Mouse (Mus musculus): Measurements from ENCODE around the gene Dnaaf2. TPM values are rescaled to one million over a fixed set of nuclear protein-coding genes. Genes with fewer than 3 reads are reported as not detected.

The Dnaaf2 gene
- polyA plus RNA-seq (2014; fragmentation: Nextera tagmentation; extraction: Ambion mirVana) = 8.6 and 10.5 TPM in 2 replicates

DNA sequence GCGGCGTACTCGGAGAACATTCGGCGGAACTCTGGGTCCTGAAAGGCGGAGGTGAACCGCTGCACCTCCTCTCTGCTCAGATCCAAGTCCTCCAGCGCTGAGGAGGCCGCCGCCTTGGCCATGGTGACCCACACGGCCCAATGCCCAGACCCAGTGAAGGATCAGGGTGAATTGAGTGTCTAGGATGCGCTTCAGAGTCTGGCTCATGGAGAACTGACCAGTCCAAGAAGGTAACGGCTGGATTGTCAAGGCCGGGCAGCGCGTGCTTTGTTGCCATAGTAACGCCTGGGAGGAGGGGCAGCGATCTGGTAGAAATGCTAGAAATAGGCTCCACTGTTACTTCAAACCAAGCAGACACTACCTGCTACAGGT, at the start of gene Dnaaf2:
Gene Dnaaf2, minus strand, starts transcription at position 266 of the 372 bp plus-strand sequence.
- Histone ChIP-seq H3K9ac (ENCODE audit: low read depth, low read length) (peak within 1 kb of the TSS; percentile 77), H3K36me3 (ENCODE audit: control insufficient read depth, insufficient read depth, low read length) (peaks cover 29% of the 10 kb centered on the region), H3K4me3 (ENCODE audit: low read length) (peak within 1 kb of the TSS; percentile 73), H3K4me2 (replicated peaks; ENCODE audit: low read depth, low read length) (peak within 1 kb of the TSS; percentile 82), H3K9me3 (ENCODE audit: control insufficient read depth, low read length) (no peaks in the 10 kb centered on the region), H3K27ac (ENCODE audit: low read depth, low read length) (peak within 1 kb of the TSS; percentile 45; the same call in 1 of the 2 replicates), H3K27me3 (ENCODE audit: control insufficient read depth, insufficient read depth, low read length) (no peaks in the 10 kb centered on the region), H3K4me1 (ENCODE audit: control insufficient read depth, insufficient read depth, low read length) (peaks cover 21% of the 10 kb centered on the region)
- ATAC-seq (ENCODE audit: low FRiP score, low TSS enrichment) = peak; percentile 66
- WGBS = under 1% methylated on average over 18 of the region's 18 CpGs

DNA sequence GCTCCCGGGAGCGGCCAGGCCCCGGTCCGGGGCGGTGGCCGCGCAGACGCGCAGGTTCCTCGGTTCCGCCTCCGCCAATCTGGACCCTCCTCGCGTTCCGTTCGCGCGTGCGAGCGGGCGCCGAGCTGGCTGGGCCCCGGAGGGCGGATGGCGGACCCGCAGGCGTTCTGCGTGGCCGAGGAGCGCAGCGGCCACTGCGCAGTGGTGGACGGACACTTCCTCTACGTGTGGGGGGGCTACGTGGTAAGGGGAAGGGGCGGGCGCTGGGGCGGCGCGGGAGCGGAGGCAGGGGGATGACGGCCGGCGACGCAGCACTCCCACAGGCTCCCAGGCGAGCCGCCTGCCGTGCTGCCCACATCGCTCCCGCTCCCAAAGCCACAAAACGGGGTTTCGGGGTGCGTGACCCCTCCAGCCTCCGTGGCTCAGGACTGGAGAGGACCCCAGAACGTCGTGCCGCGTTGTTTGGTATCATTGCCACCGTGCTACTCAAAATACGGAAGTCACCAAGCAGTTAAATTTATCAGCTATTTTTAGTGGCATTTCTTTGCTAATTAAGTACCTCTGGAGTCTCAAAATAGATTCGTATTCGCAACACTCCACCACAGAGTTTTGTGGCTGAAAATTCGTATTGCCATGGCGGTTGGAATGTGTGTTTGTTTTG, 43.7 kb upstream of the Dnaaf2 start:
- 1% methylated on average over 57 of the region's 64 CpGs for WGBS

DNA sequence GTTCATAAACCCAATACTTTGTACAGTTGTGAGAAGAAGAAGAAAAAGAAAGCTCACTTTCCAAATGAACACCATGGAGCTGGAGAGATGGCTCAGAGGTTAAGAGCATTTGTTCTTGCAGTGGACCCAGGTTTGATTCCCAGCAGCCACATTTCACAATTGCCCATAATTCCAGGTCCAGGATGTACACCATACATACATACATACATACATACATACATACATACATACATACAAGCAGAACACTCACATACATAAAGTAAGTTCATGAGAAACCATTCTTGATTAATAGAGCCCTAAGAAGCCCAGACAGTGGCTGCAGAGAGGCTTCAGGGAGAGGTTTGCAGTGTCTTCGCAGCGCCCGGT, 43.2 kb upstream of the Dnaaf2 start:
- ATAC-seq (ENCODE audit: low FRiP score, low TSS enrichment) = no peak; the same call in 1 of the 2 replicates
- WGBS = 0% methylated on average over 3 of the region's 3 CpGs
- Histone ChIP-seq H3K9me3 (ENCODE audit: control insufficient read depth, low read length) (no peaks in the 10 kb centered on the region), H3K36me3 (ENCODE audit: control insufficient read depth, insufficient read depth, low read length) (no peaks in the 10 kb centered on the region), H3K27ac (ENCODE audit: low read depth, low read length) (peak overlapping the region; percentile 64; the same call in 1 of the 2 replicates), H3K27me3 (ENCODE audit: control insufficient read depth, insufficient read depth, low read length) (no peaks in the 10 kb centered on the region), H3K4me3 (ENCODE audit: low read length) (peak overlapping the region; percentile 70), H3K9ac (ENCODE audit: low read depth, low read length) (peak overlapping the region; percentile 85), H3K4me1 (ENCODE audit: control insufficient read depth, insufficient read depth, low read length) (peaks cover 9% of the 10 kb centered on the region; the same call in 1 of the 2 replicates), H3K4me2 (replicated peaks; ENCODE audit: low read depth, low read length) (peak overlapping the region; percentile 65)

More for the DNA sequence above, 43.7 kb upstream of the Dnaaf2 start:
- Histone ChIP-seq H3K27me3 (ENCODE audit: control insufficient read depth, insufficient read depth, low read length) (no peaks in the 10 kb centered on the region), H3K36me3 (ENCODE audit: control insufficient read depth, insufficient read depth, low read length) (no peaks in the 10 kb centered on the region), H3K4me3 (ENCODE audit: low read length) (peak overlapping the region; percentile 70), H3K4me1 (ENCODE audit: control insufficient read depth, insufficient read depth, low read length) (peaks cover 9% of the 10 kb centered on the region; the same call in 1 of the 2 replicates), H3K9me3 (ENCODE audit: control insufficient read depth, low read length) (no peaks in the 10 kb centered on the region), H3K27ac (ENCODE audit: low read depth, low read length) (peak overlapping the region; percentile 64; the same call in 1 of the 2 replicates), H3K4me2 (replicated peaks; ENCODE audit: low read depth, low read length) (peak overlapping the region; percentile 65), H3K9ac (ENCODE audit: low read depth, low read length) (peak overlapping the region; percentile 85)
- peak; percentile 97 for ATAC-seq (ENCODE audit: low FRiP score, low TSS enrichment)

DNA sequence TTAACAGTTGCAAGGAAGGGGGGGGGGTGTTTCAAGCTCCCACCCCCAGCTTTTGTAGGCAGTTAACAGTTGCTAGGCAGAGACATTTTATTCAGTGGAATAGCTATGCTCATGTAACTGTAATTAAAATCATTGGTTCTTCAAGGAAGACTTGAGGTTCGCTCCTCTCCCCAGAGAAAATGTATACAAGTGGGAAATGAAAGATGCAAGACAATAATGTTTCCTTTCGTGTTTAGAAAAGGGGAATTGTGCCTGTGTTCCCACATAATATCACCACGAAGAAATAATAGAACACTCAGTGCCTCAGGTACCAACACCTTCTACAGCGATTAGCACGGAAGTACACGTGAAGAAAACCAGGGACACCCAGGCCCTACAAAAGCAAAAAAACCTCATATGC, 42.6 kb upstream of the Dnaaf2 start, which contains the start of gene Klhdc1:
Gene Klhdc1, plus strand, starts transcription at position 301 of the 400 bp plus-strand sequence.
- Histone ChIP-seq H3K27me3 (ENCODE audit: control insufficient read depth, insufficient read depth, low read length) (no peaks in the 10 kb centered on the region), H3K27ac (ENCODE audit: low read depth, low read length) (peak within 1 kb of the TSS; percentile 64; the same call in 1 of the 2 replicates), H3K4me3 (ENCODE audit: low read length) (peak within 1 kb of the TSS; percentile 70), H3K36me3 (ENCODE audit: control insufficient read depth, insufficient read depth, low read length) (no peaks in the 10 kb centered on the region), H3K9ac (ENCODE audit: low read depth, low read length) (peak within 1 kb of the TSS; percentile 85), H3K4me2 (replicated peaks; ENCODE audit: low read depth, low read length) (peak within 1 kb of the TSS; percentile 65), H3K9me3 (ENCODE audit: control insufficient read depth, low read length) (no peaks in the 10 kb centered on the region), H3K4me1 (ENCODE audit: control insufficient read depth, insufficient read depth, low read length) (peaks cover 9% of the 10 kb centered on the region; the same call in 1 of the 2 replicates)
- ATAC-seq (ENCODE audit: low FRiP score, low TSS enrichment) = no peak
- 74% methylated on average over 6 of the region's 6 CpGs for WGBS

DNA sequence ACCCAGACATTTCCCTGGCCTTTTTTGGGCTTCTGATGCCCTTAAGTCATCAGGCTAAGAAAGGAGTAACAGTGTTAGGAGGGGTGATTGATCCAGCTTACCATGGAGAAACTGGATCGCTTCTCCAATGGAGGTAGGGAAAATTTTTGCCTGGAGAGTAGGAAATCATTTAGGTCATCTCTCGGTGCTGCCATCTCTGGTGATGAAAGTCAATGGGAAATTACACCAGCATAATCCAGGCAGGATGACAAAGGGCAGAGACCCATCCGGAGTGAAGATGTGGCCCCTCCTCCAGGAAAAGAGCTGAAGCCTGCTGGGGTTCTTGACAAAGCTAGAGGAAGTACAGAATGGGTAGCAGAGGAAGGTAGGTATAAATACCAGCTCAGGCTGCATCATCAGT, 40.1 kb upstream of the Dnaaf2 start:
- Histone ChIP-seq H3K9ac (ENCODE audit: low read depth, low read length) (no peak overlapping the region), H3K4me3 (ENCODE audit: low read length) (no peak overlapping the region), H3K36me3 (ENCODE audit: control insufficient read depth, insufficient read depth, low read length) (no peaks in the 10 kb centered on the region), H3K27me3 (ENCODE audit: control insufficient read depth, insufficient read depth, low read length) (no peaks in the 10 kb centered on the region), H3K4me1 (ENCODE audit: control insufficient read depth, insufficient read depth, low read length) (peaks cover 9% of the 10 kb centered on the region; the same call in 1 of the 2 replicates), H3K27ac (ENCODE audit: low read depth, low read length) (no peak overlapping the region), H3K9me3 (ENCODE audit: control insufficient read depth, low read length) (no peaks in the 10 kb centered on the region), H3K4me2 (replicated peaks; ENCODE audit: low read depth, low read length) (no peak overlapping the region)
- no peak for ATAC-seq (ENCODE audit: low FRiP score, low TSS enrichment)
- 46% methylated on average over 3 of the region's 3 CpGs for WGBS

DNA sequence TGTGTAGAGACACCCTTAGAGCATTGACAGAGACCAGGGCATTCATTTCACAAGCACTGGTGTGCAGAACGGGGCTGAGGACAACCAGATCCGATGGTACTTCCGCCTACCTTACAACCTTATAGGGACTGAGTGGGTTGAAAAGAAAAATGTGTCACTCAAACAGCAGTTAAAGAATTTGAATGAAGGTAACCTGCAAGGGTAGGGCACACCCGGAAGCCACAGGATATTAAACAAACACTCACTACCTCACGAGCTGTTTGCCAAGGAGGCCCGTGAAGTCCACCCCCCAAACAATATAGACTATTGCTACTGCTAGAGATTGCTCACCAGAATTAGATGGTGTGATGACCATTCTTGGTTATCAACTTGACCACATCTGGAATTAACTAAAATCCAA, 37.6 kb upstream of the Dnaaf2 start:
- no peak for ATAC-seq (ENCODE audit: low FRiP score, low TSS enrichment)
- no peak overlapping the region for H3K4me3 ChIP-seq (ENCODE audit: low read length)

DNA sequence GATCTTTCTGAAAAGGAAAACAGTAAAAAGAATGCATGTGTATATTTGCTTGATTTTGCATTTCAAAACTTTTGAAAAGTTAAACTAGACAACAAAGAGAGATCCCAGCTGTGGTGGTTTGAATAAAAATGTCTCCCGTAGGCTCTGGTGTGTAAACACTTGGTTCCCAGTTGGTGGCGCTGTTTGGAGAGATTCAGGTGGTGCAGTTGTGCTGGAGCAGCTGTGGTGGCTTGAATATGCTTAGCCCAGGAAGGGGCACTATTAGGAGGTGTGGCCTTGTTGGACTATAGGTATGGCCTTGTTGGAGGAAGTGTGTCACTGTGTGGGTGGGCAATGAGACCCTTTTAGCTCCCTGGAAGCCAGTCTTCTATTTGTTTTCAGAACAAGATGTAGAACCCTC, 31.0 kb upstream of the Dnaaf2 start:
- Histone ChIP-seq H3K27ac (ENCODE audit: low read depth, low read length) (no peak overlapping the region), H3K27me3 (ENCODE audit: control insufficient read depth, insufficient read depth, low read length) (no peaks in the 10 kb centered on the region), H3K9me3 (ENCODE audit: control insufficient read depth, low read length) (no peaks in the 10 kb centered on the region), H3K4me3 (ENCODE audit: low read length) (no peak overlapping the region), H3K36me3 (ENCODE audit: control insufficient read depth, insufficient read depth, low read length) (peaks cover 12% of the 10 kb centered on the region; the same call in 1 of the 2 replicates), H3K4me1 (ENCODE audit: control insufficient read depth, insufficient read depth, low read length) (0 out of 2 replicates have a peak, but pooled peaks cover 5% of the 10 kb centered on the region), H3K4me2 (replicated peaks; ENCODE audit: low read depth, low read length) (no peak overlapping the region), H3K9ac (ENCODE audit: low read depth, low read length) (no peak overlapping the region)
- no peak for ATAC-seq (ENCODE audit: low FRiP score, low TSS enrichment)
- WGBS = 77% methylated on average over 2 of the region's 2 CpGs

More for the DNA sequence above, 37.6 kb upstream of the Dnaaf2 start:
- no peak overlapping the region for H3K27ac ChIP-seq (ENCODE audit: low read depth, low read length)
- H3K36me3 ChIP-seq (ENCODE audit: control insufficient read depth, insufficient read depth, low read length) = no peaks in the 10 kb centered on the region
- no peaks in the 10 kb centered on the region for H3K27me3 ChIP-seq (ENCODE audit: control insufficient read depth, insufficient read depth, low read length)
- WGBS = 90% methylated on average over 6 of the region's 6 CpGs
- no peak overlapping the region for H3K9ac ChIP-seq (ENCODE audit: low read depth, low read length)
- no peaks in the 10 kb centered on the region for H3K9me3 ChIP-seq (ENCODE audit: control insufficient read depth, low read length)
- H3K4me2 ChIP-seq (replicated peaks; ENCODE audit: low read depth, low read length) = no peak overlapping the region
- peaks cover 3% of the 10 kb centered on the region; the same call in 1 of the 2 replicates for H3K4me1 ChIP-seq (ENCODE audit: control insufficient read depth, insufficient read depth, low read length)

DNA sequence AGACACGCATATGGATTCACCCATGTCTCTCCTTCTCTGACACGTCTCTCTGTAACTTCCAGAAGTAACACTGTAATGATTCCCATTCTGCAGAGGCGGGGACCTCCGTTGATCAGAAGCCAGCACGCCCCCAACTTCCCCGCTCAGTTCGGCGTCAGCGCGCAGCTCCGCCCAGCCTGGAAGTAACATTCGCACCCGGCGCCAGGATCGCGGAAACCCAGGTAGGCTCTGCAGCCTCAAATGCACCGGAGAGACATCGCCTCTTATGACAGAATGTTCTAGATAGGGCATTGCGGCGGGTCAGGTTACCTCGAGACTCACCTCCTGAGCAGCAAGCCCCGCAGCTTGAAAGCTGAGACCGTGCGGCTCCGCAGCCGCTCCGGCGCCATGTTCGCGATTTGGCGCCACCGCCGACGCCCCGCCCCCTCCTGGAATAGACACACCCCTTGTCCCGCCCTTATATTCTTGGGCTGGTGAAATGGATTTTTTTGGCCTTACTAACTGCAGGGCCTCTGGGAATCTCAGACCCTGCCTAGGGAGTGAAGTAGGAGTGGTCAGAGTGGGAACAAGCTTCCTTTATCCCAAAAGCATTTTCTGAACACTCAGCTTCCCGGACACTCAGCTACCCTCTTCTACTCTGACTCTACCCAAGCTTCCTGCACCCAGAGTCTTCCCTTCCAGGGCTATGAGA, 29.7 kb upstream of the Dnaaf2 start, which contains the start of gene Pole2:
Gene Pole2, minus strand, starts transcription at position 420 of the 691 bp plus-strand sequence.
- ATAC-seq (ENCODE audit: low FRiP score, low TSS enrichment) = peak; percentile 97
- Histone ChIP-seq H3K36me3 (ENCODE audit: control insufficient read depth, insufficient read depth, low read length) (peaks cover 16% of the 10 kb centered on the region; the same call in 1 of the 2 replicates), H3K27me3 (ENCODE audit: control insufficient read depth, insufficient read depth, low read length) (no peaks in the 10 kb centered on the region), H3K4me2 (replicated peaks; ENCODE audit: low read depth, low read length) (peak within 1 kb of the TSS; percentile 42), H3K9me3 (ENCODE audit: control insufficient read depth, low read length) (no peaks in the 10 kb centered on the region), H3K9ac (ENCODE audit: low read depth, low read length) (peak within 1 kb of the TSS; percentile 55), H3K4me1 (ENCODE audit: control insufficient read depth, insufficient read depth, low read length) (0 out of 2 replicates have a peak, but pooled peaks cover 5% of the 10 kb centered on the region), H3K27ac (ENCODE audit: low read depth, low read length) (peak within 1 kb of the TSS; percentile 80), H3K4me3 (ENCODE audit: low read length) (peak within 1 kb of the TSS; percentile 51)
- WGBS = 1% methylated on average over 37 of the region's 37 CpGs

Data from kidney, embryonic 14.5 days (tissue).